Mouse (Mus musculus) kidney, postnatal 4 days (tissue): ENCODE measurements around the gene Neurl1a.

Experiments
- DNase-seq, 2 experiments: peaks; one replicate each; pipeline ENCODE4 v3.0.0; 2021; ENCODE audit warnings: mixed read lengths in 2 of 2

Gene Neurl1a

GRCm38 (mm10) chr19:47291307-47292080 lies 112.9 kb downstream of the Neurl1a start:
- peak; percentile 73 to 82 for DNase-seq

GRCm38 (mm10) chr19:47292451-47292951 lies 113.9 kb downstream of the Neurl1a start:
- DNase-seq, result peak; percentile 66 to 74

GRCm38 (mm10) chr19:47298100-47298499 lies 119.5 kb downstream of the Neurl1a start:
- DNase-seq, result no peak

- peak; percentile 62 to 71 for DNase-seq
Measured at GRCm38 (mm10) chr19:47301303-47302190, 122.9 kb downstream of the Neurl1a start.

GRCm38 (mm10) chr19:47302191-47302852 lies 123.7 kb downstream of the Neurl1a start:
- DNase-seq, result peak; percentile 68 to 81

- DNase-seq, result peak in 1 of 2 experiments; percentile 69
Measured at GRCm38 (mm10) chr19:47303128-47303527, 124.5 kb downstream of the Neurl1a start.

GRCm38 (mm10) chr19:47304170-47304745 lies 125.6 kb downstream of the Neurl1a start:
- DNase-seq, result no peak

- DNase-seq, result no peak
Measured at GRCm38 (mm10) chr19:47305401-47305800, 126.8 kb downstream of the Neurl1a start.

- DNase-seq, result peak in 1 of 2 experiments; percentile 66
Measured at GRCm38 (mm10) chr19:47306128-47306916, 127.7 kb downstream of the Neurl1a start.

- DNase-seq, result no peak
Measured at GRCm38 (mm10) chr19:47306917-47307315, 128.3 kb downstream of the Neurl1a start.
